Mouse (Mus musculus) myocyte (in vitro differentiated cells): ENCODE measurements around the gene Cacna2d2. TPM values are rescaled to one million over a fixed set of nuclear protein-coding genes. Genes with fewer than 3 reads are reported as not detected.

Experiments used
- H3K27me3 ChIP-seq: one replicate; pipeline ENCODE4 v1.6.1; 2011; ENCODE audit not compliant: control insufficient read depth, insufficient read depth, insufficient read length
- H3K36me3 ChIP-seq: one replicate; pipeline ENCODE4 v1.6.1; 2011; ENCODE audit not compliant: control insufficient read depth, insufficient read depth
- H3K4me2 ChIP-seq: one replicate; pipeline ENCODE4 v1.6.1; 2011; ENCODE audit warnings: low read depth, control low read depth
- H3K4me3 ChIP-seq: one replicate; pipeline ENCODE4 v1.5.1; 2011; ENCODE audit warnings: mild to moderate bottlenecking, control low read depth, moderate library complexity
- H3K79me2 ChIP-seq: one replicate; pipeline ENCODE4 v1.6.1; 2011; ENCODE audit not compliant: control insufficient read depth, insufficient read depth
- H3ac ChIP-seq: one replicate; pipeline ENCODE4 v1.6.1; 2011; ENCODE audit not compliant: control insufficient read depth, insufficient read length
- CEBPB ChIP-seq: IDR thresholded peaks from 2 replicates; pipeline ENCODE4 v1.6.1; 2011; ENCODE audit warnings: mild to moderate bottlenecking, moderate library complexity; ENCODE audit not compliant: poor library complexity, insufficient read depth, severe bottlenecking
- E2F4 ChIP-seq: IDR thresholded peaks from one replicate; pipeline ENCODE4 v1.6.1; 2011; ENCODE audit warnings: mild to moderate bottlenecking, control low read depth, moderate library complexity; ENCODE audit not compliant: insufficient read depth
- MAX ChIP-seq: IDR thresholded peaks from one replicate; pipeline ENCODE4 v1.6.1; 2011; ENCODE audit warnings: low read depth, mild to moderate bottlenecking, control low read depth
- MYOD1 ChIP-seq, 3 experiments: IDR thresholded peaks; one replicate each; pipeline ENCODE4 v1.6.1; 2011; ENCODE audit warnings: control low read depth in 2 of 3, low read depth in 2 of 3, mild to moderate bottlenecking in 2 of 3, moderate library complexity in 1 of 3; ENCODE audit not compliant: insufficient read length in 2 of 3, control insufficient read depth in 1 of 3
- MYOG ChIP-seq, 3 experiments: IDR thresholded peaks; one replicate each; pipeline ENCODE4 v1.6.1; 2011; ENCODE audit warnings: control low read depth in 2 of 3, low read depth in 2 of 3, mild to moderate bottlenecking in 2 of 3; ENCODE audit not compliant: insufficient read length in 2 of 3, control insufficient read depth in 1 of 3, insufficient read depth in 1 of 3
- POLR2A ChIP-seq: IDR thresholded peaks from one replicate; pipeline ENCODE4 v1.6.1; 2011; ENCODE audit warnings: low read depth, mild to moderate bottlenecking, control low read depth, moderate library complexity; ENCODE audit not compliant: insufficient read length
- POLR2AphosphoS2 ChIP-seq: IDR thresholded peaks from one replicate; pipeline ENCODE4 v1.6.1; 2011; ENCODE audit warnings: low read depth, control low read depth; ENCODE audit not compliant: insufficient read length
- REST ChIP-seq: IDR thresholded peaks from one replicate; pipeline ENCODE4 v1.6.1; 2011; ENCODE audit warnings: mild to moderate bottlenecking, control low read depth, moderate library complexity; ENCODE audit not compliant: insufficient read depth, insufficient read length
- SRF ChIP-seq: IDR thresholded peaks from one replicate; pipeline ENCODE4 v1.6.1; 2011; ENCODE audit warnings: low read depth; ENCODE audit not compliant: control insufficient read depth, insufficient read length
- TCF12 ChIP-seq: IDR thresholded peaks from one replicate; pipeline ENCODE4 v1.6.1; 2011; ENCODE audit warnings: mild to moderate bottlenecking, control low read depth; ENCODE audit not compliant: poor library complexity, insufficient read depth, severe bottlenecking
- TCF3 ChIP-seq: IDR thresholded peaks from one replicate; pipeline ENCODE4 v1.6.1; 2011; ENCODE audit warnings: low read depth, control low read depth; ENCODE audit not compliant: insufficient read length
- USF1 ChIP-seq: IDR thresholded peaks from one replicate; pipeline ENCODE4 v1.6.1; 2011; ENCODE audit warnings: low read depth, mild to moderate bottlenecking, control low read depth, moderate library complexity
- polyA plus RNA-seq: library from polyadenylated mRNA; unstranded; fragments of >200 nt; fragmentation: generic; extraction: Trizol; gene quantifications from one replicate; pipeline ENCODE4 v1.2.1, GENCODE M21; 2012; ENCODE audit warnings: missing spikeins

The Cacna2d2 gene
- polyA plus RNA-seq, 1 experiment: 0.50 TPM

- TF ChIP-seq MYOD1 (IDR thresholded peaks at IDR 0.05; ENCODE audit: control insufficient read depth in 1 of 3, insufficient read length in 2 of 3, low read depth in 2 of 3) (no peak), MYOG (IDR thresholded peaks at IDR 0.05; ENCODE audit: control insufficient read depth in 1 of 3, insufficient read depth in 1 of 3, insufficient read length in 2 of 3, low read depth in 2 of 3) (no peak), CEBPB (no peak), MAX (no peak), USF1 (no peak), E2F4 (no peak), REST (no peak)
- H3K36me3 ChIP-seq: no peaks in the 10 kb centered on the region
- H3K4me3 ChIP-seq: no peak overlapping the region
- H3K4me2 ChIP-seq: no peak overlapping the region
- no peaks in the 10 kb centered on the region for H3K79me2 ChIP-seq
- no peak overlapping the region for H3ac ChIP-seq
- peaks cover 33% of the 10 kb centered on the region for H3K27me3 ChIP-seq
Measured at GRCm38 (mm10) chr9:107366644-107367043, 32.8 kb upstream of the Cacna2d2 start.

GRCm38 (mm10) chr9:107368302-107368701 lies 31.1 kb upstream of the Cacna2d2 start:
- Histone ChIP-seq H3K4me3 (no peak overlapping the region), H3K36me3 (no peaks in the 10 kb centered on the region), H3K4me2 (no peak overlapping the region), H3ac (no peak overlapping the region), H3K27me3 (peaks cover 24% of the 10 kb centered on the region), H3K79me2 (no peaks in the 10 kb centered on the region)
- TF ChIP-seq MYOG (IDR thresholded peaks at IDR 0.05; ENCODE audit: control insufficient read depth in 1 of 3, insufficient read depth in 1 of 3, insufficient read length in 2 of 3, low read depth in 2 of 3): no peak
- no peak for TF ChIP-seq POLR2AphosphoS2
- TF ChIP-seq MYOD1 (IDR thresholded peaks at IDR 0.05; ENCODE audit: control insufficient read depth in 1 of 3, insufficient read length in 2 of 3, low read depth in 2 of 3): no peak
- no peak for TF ChIP-seq SRF
- no peak for TF ChIP-seq TCF3
- TF ChIP-seq TCF12: no peak
- no peak for TF ChIP-seq REST
- TF ChIP-seq CEBPB: no peak

- no peak for TF ChIP-seq MYOG (IDR thresholded peaks at IDR 0.05; ENCODE audit: control insufficient read depth in 1 of 3, insufficient read depth in 1 of 3, insufficient read length in 2 of 3, low read depth in 2 of 3)
- TF ChIP-seq MAX: no peak
- TF ChIP-seq TCF12: no peak
- TF ChIP-seq USF1: no peak
- no peak for TF ChIP-seq SRF
- TF ChIP-seq MYOD1 (IDR thresholded peaks at IDR 0.05; ENCODE audit: control insufficient read depth in 1 of 3, insufficient read length in 2 of 3, low read depth in 2 of 3): no peak
- TF ChIP-seq POLR2AphosphoS2: no peak
- TF ChIP-seq POLR2A: no peak
- TF ChIP-seq E2F4: no peak
- TF ChIP-seq CEBPB: no peak
- TF ChIP-seq TCF3: no peak
- TF ChIP-seq REST: no peak
- Histone ChIP-seq H3K36me3 (no peaks in the 10 kb centered on the region), H3K4me2 (no peak overlapping the region), H3K4me3 (no peak overlapping the region), H3ac (no peak overlapping the region), H3K79me2 (no peaks in the 10 kb centered on the region), H3K27me3 (peaks cover 30% of the 10 kb centered on the region)
Measured at GRCm38 (mm10) chr9:107369270-107370105, 29.9 kb upstream of the Cacna2d2 start.

- Histone ChIP-seq H3K27me3 (peaks cover 33% of the 10 kb centered on the region), H3K4me2 (no peak overlapping the region), H3K36me3 (no peaks in the 10 kb centered on the region), H3ac (no peak overlapping the region), H3K79me2 (no peaks in the 10 kb centered on the region), H3K4me3 (no peak overlapping the region)
- TF ChIP-seq CEBPB (no peak), MAX (no peak), MYOD1 (IDR thresholded peaks at IDR 0.05; ENCODE audit: control insufficient read depth in 1 of 3, insufficient read length in 2 of 3, low read depth in 2 of 3) (no peak), POLR2AphosphoS2 (no peak)
Measured at GRCm38 (mm10) chr9:107370106-107370463, 29.3 kb upstream of the Cacna2d2 start.

- Histone ChIP-seq H3ac (no peak overlapping the region), H3K4me3 (no peak overlapping the region), H3K36me3 (no peaks in the 10 kb centered on the region), H3K79me2 (no peaks in the 10 kb centered on the region), H3K4me2 (no peak overlapping the region), H3K27me3 (peaks cover 49% of the 10 kb centered on the region)
- TF ChIP-seq POLR2A (no peak), SRF (no peak), E2F4 (no peak), CEBPB (no peak), MAX (no peak), TCF12 (no peak), TCF3 (no peak), POLR2AphosphoS2 (no peak), MYOG (IDR thresholded peaks at IDR 0.05; ENCODE audit: control insufficient read depth in 1 of 3, insufficient read depth in 1 of 3, insufficient read length in 2 of 3, low read depth in 2 of 3) (no peak), USF1 (no peak), MYOD1 (IDR thresholded peaks at IDR 0.05; ENCODE audit: control insufficient read depth in 1 of 3, insufficient read length in 2 of 3, low read depth in 2 of 3) (no peak), REST (no peak)
Measured at GRCm38 (mm10) chr9:107372441-107372840, 27.0 kb upstream of the Cacna2d2 start.
